Mouse (Mus musculus) heart, adult 18-20 months (tissue): ENCODE measurements around the gene Exph5. TPM values are rescaled to one million over a fixed set of nuclear protein-coding genes. Genes with fewer than 3 reads are reported as not detected.

ENCODE experiments used
- DNase-seq, 2 experiments: peaks; one replicate each; pipeline ENCODE4 v3.0.0; 2021 to 2022; ENCODE audit warnings: mixed read lengths in 1 of 2
- total RNA-seq, 2 experiments: library from RNA; stranded (reverse); gene quantifications; 2 replicates each; pipeline ENCODE4 v1.2.3; 2021

Gene Exph5
- total RNA-seq, 2 experiments from 2014 or later, result 0.10 to 0.41 TPM

DNA sequence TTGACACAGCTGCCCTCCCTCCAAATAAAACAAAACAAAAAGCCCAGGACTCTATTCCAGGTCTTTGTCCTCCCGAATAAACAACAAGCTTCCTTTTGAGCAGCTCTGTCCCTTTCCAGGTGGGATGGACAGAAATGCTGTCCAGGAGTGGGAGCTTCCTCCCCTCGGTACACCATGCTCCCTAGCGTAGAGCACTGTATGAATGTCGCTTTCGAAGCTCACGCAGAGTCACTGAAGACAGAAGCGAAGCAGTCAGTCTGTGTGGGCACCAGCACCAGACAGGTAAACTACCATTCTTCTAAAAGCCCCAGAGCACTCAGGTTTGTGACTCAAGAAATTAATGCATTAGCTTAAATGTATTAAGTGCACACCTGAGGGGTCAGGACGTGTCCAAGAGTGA is 20.2 kb downstream of the Exph5 start:
- DNase-seq, result no peak

DNA sequence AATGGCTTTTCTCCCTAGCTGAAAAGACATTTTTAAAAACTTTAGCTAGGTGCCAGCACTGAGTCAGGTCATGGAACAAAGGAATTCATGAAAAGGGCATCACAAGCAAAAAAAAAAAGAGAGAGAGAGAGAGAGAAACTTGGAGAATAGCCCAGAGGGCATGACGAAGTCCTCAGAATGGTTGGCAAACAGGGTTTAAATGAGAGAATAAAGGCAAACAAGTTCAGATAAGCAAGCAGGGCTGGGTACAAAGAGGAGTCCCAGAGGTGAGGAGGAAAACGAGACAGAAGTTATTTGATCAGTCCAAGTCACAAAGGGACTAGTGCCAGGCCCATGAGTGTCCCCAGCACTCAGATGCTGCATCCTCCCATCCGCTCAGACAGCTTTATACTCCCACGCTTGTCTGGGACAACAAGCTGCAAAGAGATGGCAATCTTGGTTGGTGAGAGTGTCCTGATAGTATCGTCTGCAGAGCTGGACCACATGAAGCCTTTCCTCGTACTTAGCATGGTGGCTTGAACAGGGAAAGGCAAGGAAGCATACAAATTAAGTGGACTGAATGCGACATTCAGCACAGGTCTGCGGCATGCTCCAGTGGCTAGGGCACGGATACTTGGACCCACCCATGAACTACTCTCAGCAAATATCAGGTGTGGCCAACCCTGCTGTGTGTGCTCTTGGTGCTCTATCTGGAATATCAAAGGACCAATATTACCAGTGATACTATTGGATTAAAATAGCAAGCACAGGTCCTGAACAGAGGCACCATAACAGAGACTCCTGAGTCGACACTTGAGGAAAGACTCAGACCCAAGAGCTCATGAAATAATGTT is 22.2 kb downstream of the Exph5 start:
- DNase-seq, result no peak

DNA sequence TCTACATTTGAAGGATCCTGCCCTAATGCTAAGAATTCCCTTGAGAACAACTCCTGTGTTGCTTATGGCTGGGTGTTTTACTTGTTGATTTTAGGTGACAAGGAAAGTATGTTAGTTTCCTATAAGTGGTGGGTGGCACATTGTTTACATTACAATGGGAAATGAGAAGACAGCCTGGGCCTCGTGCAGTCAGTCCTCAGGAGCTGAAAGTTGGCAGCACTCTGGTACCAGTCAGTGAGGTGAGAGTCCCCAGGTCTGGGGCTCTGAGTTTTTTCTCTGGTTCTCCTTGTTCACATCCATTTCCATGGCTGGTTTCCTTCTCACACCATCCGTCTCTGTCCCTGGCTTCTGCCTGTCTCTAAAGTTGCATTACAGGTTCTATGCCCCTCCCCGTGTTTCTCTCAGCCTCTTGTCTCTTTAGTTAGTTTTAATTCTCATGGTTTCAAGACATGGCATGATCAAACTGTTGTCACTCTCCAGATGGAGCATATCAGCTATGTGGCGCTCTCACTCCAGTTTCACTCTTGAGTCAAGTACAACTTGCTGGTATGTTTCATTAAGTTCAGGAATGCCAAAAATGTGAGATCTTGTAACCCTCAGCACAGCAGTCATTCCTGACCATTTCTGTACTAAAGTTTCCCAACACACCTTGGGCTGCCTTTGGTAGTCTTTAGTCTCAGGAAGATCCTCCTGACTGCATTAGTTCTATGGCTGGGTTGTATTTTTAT is 24.1 kb downstream of the Exph5 start:
- no peak for DNase-seq

DNA sequence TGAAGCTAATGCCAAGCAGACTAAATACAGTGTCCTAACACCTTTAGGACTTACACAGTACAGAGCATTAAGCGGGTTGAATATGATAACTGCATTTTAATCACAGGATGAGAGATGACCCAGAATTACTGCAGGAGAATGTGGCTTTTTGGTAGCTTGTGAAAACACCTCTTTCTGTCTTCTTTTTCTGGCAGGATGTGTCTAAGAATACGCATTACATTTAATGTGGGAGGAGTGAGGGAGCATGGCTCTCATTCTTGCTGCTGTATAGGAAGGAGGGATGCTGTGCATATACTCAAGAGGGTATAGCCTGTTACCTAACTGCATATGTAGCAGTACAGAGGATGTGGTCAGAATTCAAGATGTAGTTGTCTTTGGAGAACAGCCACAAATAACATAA is 26.7 kb downstream of the Exph5 start:
- no peak for DNase-seq

DNA sequence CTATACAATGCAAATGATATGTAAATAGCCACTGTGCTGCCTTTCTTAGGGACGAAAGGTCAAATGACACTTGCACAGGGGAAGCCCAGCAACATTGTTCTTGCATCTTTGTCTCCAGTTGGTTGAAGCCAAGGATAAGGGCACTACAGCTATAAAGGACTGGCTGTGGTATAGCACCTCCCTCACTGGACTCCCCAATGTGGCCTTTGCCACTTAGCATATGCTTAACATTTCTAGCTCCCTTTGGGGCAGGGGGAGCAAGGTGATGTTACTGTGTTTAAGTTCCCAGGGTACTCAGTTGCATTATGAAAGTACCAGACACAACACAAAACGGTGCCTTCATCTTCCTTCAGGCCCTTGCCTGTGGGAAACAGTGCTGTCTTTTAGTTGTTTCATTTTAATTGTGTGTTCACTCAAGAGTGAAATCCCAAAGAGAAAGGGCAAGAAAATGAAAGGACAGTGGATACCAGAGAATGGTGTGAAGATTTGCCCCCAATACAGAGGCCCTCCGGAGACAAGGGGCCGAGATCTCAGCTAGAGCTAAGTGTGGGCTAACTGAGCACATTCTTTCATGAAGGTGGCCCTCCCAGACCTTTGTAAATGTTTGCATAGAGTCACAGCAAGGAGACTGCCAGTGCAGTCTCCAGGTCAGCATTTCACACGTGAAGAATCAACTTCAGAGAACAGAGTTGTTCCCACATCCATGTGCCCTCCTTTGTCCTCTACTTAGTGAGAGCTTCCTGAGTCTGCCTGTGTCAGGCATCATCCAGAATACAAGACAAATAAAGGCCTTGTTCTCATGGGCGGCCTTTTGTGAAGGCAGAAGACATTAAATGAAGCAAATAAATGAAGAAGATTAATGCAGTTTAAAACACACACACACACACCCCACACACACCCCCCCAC is 28.1 kb downstream of the Exph5 start:
- no peak for DNase-seq

DNA sequence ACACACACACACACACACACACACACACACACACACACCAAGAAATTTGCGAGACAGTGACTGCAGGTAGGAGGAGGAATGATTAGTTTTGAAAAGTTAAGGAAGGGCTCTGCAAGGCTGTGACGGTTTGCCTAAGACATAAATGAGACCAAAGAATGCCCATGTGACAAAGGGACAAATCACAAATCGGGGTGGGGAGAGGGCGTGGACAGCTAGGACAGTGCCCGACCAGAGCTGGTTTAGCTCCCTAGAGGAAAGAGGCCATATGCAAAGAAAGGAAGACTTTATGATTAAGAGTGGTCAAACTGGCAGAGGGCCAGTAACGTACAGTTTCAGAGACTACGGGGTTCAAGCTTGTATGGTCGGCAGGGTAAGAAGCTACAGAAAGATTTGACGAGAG is 28.8 kb downstream of the Exph5 start:
- no peak for DNase-seq

DNA sequence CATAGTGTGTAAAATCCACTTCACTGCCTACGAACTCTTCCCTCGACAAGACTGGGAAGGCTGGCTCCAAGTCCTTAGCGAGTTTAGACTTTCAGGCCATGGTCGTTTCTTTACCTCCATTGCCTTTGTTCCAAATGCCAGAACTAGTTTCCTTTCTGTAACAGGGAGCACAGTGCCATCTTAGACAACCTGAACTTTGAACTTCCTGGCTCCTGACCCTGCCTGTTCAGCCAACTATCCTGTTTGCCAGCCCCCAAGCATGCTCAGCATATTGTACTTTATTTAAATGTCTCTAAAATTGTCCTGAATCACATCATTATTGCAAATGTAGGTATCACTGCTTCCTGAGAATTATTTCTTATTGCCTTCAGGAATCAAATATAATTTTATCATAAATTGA is 32.0 kb downstream of the Exph5 start:
- DNase-seq, result no peak

DNA sequence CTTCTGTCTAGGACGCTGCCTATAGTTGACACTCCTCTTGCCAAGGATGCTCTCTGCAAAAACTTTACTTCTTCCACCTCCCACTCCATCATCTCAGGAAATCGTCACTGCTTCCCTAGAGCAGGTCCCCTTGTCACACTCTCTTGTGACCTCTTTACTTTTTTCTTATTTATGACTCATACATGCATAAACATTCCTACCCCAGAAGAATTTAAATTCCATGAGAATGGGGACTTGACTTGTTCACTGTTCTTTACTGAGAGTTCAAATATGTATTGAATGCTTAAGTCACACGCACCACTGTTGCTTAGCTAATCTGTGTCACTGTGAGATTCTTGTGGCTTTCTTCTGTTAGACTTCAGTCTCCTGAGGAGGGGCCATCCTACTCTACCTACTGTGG is 33.7 kb downstream of the Exph5 start:
- DNase-seq, result no peak

DNA sequence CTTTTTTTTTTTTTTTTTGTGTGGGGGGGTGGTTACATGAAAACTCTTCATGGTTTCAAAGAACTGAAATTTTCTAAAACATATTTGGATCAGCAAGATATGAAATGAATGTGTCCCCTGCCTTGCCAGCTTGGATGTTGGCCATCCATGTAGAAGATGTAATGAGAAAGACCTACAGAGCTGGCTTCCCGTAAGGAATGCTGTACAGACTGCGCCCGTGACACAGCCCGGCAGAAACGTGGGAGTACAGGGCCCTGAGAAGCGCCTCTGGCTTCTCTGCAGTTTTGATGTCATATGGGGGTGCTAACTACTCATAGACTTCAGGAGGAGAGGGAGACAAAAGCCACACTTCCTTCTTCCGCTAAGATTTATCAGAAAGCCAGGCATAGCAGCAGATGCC is 38.1 kb downstream of the Exph5 start:
- no peak for DNase-seq

DNA sequence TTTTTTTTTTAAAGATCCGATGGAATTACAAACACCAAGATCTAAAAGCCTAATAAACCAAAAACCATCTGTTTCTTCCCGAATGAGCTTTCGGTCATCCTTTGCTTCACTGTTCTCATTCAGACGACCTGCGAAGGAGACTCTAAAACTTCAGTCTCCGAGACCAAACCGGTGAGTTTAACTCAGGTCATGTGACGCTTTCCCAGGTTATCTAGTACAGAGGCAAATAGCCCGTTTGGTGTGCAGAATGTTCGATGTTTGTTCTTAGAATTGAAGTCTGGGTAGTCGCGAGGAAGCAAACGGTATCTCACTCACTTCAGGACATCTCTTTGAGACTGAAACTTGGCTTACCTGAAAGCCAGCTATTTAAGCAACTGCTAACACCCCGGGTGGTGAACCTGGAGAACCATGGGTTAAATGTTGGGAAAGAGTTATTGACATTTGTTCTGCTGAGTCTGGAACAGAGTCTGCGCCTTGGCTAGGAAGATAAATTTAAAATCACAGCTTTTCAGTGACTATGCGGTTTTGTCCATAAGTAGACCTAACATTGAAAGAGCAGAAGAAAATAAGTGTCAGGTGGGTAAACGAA is 39.0 kb downstream of the Exph5 start:
- no peak for DNase-seq

DNA sequence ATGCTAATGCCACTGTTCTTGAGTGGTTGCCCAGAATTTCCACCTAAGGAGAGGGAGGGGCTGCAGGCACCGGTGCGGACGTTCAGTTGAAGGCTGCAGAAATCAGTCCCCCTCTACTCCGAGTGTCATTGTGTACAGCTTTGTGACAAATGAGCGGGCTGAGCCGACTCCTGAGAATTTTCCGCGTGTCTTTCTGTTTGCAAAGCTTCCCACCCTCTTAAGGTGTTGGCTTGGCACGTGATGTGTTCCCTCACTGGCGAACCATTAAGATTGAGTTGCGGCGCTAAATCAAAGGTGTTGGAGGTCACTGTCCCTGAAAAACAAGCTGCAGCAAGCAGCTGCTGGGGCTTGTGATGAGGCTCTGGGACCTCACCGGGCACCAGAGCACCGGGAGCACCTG is 39.5 kb downstream of the Exph5 start:
- DNase-seq, result peak in 1 of 2 experiments; percentile 41

DNA sequence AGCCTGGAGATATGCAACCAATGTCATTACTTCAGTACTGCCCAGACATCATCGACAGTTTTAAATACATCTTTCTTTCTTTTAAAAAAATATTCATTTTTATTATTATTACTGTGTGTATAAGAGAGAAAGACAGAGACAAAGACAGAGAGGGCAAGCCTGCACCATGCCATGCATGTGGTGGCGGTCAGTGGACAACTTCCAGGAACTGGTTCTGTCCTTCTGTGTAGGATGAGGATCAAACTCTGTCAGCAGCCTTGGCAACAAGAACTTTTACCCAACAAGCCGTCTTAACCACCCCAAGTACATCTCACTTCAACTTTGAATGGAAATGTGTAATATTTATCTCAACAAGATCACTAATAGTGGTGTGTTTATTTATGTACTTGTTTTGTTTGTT is 40.5 kb downstream of the Exph5 start:
- DNase-seq, result no peak

DNA sequence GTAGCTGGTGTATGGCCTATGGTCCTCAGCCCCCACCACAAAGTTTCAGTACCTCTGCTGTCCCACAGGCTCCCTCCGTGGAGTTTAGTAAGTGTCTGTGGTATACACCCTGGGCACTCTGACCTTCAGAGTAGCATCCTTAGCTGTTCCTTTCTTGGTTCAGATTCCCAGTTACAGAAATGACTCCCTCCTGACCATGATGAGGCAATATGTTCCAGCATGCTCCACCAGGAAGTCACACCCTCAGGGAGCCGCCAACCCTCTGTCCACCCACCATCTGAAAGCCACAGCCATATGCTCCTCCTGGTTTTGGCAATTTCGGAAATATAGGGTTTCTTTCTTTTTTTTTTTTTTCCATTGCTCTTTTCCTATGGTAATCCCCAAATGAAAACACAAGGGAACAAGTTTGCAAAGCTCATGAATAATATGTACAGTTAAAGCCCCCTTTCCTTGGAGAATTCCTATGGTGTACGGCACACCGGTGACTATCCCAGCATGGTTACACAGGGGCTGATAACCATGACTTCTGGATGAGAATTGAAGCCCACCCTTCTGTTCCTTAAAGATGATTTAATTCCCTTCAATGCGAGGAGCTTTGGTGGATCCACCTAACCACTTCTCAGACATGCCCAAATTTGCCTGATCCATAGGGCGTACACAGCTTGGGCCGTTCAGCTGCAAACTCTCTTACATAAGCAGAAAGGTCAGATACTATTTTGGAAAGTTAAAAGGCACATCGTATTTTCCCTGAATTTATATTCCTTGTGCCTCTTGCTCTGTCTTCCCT is 43.4 kb downstream of the Exph5 start:
- DNase-seq, result no peak

DNA sequence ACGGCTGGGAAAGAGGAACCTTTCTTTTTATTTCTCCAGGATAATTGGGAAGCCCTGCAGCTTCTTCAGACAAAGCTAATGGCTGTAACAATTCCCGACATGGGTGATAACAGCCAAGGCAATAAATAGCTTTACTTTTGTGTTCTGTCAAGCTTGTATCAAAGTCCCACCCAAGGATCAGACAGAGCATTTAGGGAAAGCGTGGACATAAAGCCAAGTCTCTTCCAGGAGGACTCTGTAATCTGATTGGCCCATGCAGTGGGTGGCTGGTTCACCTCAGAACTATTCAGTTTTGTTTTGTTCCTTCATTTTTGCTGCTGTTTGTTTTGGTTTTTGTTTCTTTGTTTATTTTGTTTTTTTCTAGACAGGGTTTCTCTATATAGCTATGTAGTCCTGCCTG is 44.3 kb downstream of the Exph5 start:
- DNase-seq, result no peak

DNA sequence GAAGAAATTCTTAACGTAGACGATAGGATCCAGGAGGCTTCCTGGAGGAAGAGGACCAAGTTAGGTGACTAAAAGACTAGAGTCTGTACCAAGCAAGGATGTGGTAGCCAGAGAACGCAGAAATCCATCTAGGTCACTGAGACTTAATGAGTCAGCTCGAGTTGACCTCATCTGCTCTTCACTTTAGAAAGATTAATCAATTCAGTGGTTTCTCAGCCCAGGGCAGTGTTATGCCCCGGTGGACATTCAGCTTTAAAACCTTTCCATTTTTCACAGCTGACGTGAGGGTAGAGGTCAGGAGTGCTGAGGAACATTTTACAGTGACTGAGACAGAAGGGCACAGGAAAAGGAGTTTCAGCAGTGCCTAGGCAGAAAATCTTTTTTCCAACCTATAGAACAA is 44.9 kb downstream of the Exph5 start:
- DNase-seq, result no peak

DNA sequence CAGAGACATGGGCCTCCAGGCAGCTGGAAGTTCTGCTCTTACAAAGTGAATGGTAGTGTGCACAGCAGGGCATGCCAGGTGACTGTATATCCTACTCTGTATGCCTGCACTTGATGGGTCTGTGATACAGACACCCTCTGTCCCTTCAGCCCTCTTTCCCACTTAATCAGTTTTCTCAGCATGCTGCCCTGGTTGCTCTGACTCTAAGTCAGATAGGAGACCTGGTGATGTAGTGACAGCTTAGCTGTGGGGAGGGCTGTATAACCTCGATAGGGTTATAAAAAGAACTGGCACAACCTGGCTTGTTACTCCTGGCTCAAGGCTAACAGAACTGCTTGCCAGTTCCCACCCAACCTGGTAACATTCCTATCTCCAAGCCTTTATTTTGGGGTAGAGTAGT is 47.7 kb downstream of the Exph5 start:
- DNase-seq, result peak; percentile 9 to 29

DNA sequence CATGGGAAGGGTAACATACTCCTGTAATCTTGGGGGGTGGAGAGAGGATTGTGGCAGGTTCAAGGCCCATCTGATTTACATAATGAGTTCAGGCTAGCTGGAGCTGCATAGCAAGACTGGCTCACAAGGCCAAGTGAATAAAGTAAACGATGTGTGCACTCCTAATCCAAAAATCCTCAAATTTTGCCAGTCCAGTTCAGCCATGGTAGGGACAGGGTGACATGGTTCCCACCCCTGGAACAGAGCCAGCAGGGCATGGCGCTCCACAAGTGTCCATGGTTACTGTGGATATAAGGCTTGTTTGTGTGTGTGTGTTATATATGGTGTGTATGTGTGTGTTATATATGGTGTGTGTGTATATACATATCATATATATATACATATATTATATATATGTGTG is 48.9 kb downstream of the Exph5 start:
- no peak for DNase-seq

DNA sequence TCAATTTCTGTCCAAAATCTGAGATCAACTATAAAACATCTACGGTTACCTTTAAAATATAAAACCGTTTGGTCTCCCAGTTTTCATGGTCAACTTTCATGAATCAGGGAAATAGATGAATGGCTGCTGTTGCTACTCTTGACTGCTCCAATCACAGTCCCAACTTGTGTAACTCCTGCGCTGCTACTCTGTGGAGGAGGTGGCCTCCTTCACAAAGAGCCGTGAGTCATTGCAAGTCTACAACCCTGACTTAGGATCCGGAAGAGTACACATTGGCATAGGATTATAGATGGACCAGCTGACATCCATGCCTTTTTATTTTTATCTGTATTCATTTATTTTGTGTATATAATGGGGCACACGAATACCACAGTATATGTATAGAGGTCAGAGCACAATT is 50.4 kb downstream of the Exph5 start:
- no peak for DNase-seq

DNA sequence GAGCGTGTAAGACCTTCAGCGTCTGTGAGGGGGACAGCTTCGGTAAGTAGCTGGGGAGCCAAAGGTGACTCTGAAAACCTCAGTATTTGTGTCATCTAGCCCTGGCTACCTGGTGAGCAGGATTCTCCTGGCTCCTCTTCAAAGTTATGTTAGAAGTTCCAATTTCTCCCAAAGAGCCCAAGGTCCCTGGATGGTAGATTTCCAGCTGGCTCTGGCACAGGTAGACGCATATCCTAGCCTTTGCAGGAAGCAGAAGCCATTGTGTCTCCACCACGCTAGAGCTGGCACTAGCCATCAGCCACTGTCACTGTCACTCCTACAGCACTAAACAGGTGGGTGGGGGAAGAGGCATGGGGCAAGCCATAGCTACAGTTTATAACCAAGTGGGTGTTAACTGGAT is 51.7 kb downstream of the Exph5 start:
- DNase-seq, result no peak

DNA sequence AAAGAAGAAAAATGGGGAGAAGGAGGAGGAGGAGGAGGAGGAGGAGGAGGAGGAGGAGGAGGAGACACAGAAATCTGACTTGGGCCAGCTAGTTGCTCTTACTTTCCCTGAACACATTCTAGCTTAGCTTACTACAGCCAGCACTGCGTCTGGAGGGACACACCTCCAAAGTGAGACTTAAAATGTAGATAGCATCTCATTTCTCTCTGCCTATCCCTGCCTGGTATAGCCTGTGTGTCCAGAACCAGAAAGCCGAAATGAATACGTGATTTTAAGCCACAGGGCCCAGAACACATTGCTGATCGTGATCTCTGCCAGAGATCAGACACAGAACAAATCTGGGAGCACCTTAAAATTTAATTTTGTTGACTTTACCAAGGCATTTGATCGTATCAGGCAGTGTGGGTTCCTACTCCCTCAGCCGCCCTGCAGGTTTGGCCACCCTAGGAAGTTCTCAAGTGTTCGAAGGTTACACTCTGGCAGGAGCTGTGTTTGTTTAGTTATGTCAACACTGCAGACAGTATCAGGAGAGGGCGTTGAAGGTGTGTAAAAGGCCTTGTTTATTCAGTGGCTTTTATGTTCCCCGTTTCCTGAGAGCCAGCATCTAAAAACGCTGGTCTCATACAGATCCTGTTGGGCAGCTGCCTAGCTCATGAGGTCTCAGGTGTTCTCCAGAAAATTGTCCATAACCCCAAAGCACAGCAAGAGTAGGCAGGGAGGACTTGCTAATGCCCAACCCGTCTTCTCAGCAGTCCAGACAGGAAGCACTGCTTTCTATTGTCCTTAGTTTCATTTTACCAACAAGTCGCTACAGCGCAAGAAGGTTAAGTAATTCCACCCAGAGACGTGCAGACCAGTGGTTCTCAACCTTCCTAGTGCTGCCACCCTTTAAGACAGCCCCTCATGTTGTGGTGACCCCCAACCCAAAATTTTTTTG is 55.0 kb downstream of the Exph5 start:
- DNase-seq, result no peak
